Comparison of ENCODE assay signal across 19 mouse cellular contexts in genomic region chr11:35841738-35842325, GRCm38 (mm10). TPM values are rescaled to one million over a fixed set of nuclear protein-coding genes. Genes with fewer than 3 reads are reported as not detected.
DNase-seq lines count a peak whose midpoint lies in the region; ATAC-seq and TF ChIP-seq lines count a peak whose summit lies in the region.
"Had no signal": no experiment of that assay in that cellular context is flagged by ENCODE, and none has a peak within 500 bp of the region (broad histone marks: within the 10 kb centered on the region; RNA-seq: fewer than 3 reads in every experiment).

No protein-coding gene starts in this region.

- DNase-seq in thymus, postnatal 14 days, result peak; percentile 18
- DNase-seq in thymus, postnatal 0 days (ENCODE audit: low spot score), result no peak
- peak; percentile 4 to 53 for DNase-seq in natural killer cell, adult 2 months (ENCODE audit: low spot score in 2 of 2)
- no peak for DNase-seq in retina, embryonic 14.5 days (ENCODE audit: low spot score)
- no peak for DNase-seq in left cerebral cortex, adult 8-10 months (ENCODE audit: low spot score in 2 of 2)
- DNase-seq in embryo, embryonic 11 days, result no peak
- DNase-seq: adrenal gland, postnatal 25 days; cerebellum, postnatal 25 days; heart, adult 11 months; heart, postnatal 14 days; right cerebral cortex, postnatal 14 days had no signal

- no peaks in the 10 kb centered on the region for H3K27me3 ChIP-seq in ES-Bruce4 (ENCODE audit: control insufficient read depth, insufficient read depth, low read length, poor library complexity, severe bottlenecking)
- H3K27me3 ChIP-seq: embryonic facial prominence, embryonic 15.5 days; limb, embryonic 15.5 days; lung, embryonic 15.5 days; Patski had no signal

- H3K9ac ChIP-seq in ES-Bruce4 (ENCODE audit: low read depth, poor library complexity, severe bottlenecking), result no peak overlapping the region
- H3K9ac ChIP-seq: embryonic facial prominence, embryonic 15.5 days; limb, embryonic 15.5 days; lung, embryonic 15.5 days had no signal

- no peaks in the 10 kb centered on the region for H3K9me3 ChIP-seq in ES-Bruce4 (replicated peaks; ENCODE audit: control insufficient read depth, insufficient read depth, low read length, poor library complexity, severe bottlenecking)
- H3K9me3 ChIP-seq: embryonic facial prominence, embryonic 15.5 days; limb, embryonic 15.5 days; lung, embryonic 15.5 days had no signal

- H3K4me3 ChIP-seq in ES-Bruce4 (ENCODE audit: low read depth, low read length), result no peak overlapping the region
- H3K4me3 ChIP-seq: embryonic facial prominence, embryonic 15.5 days; limb, embryonic 15.5 days; lung, embryonic 15.5 days had no signal

- no peak for TF ChIP-seq CTCF in ES-Bruce4 (IDR thresholded peaks at IDR 0.05; ENCODE audit: low read depth, low read length)

- no peak for TF ChIP-seq POLR2A in ES-Bruce4 (IDR thresholded peaks at IDR 0.05; ENCODE audit: insufficient read depth, low read length)

- peak; percentile 53 for ATAC-seq in activated CD4-positive, CD25-positive, alpha-beta regulatory T cell, adult 4 months
- ATAC-seq: Patski had no signal

- peak overlapping the region; percentile 34 for H3K27ac ChIP-seq in ES-Bruce4 (ENCODE audit: insufficient read depth, low read length)
- H3K27ac ChIP-seq: embryonic facial prominence, embryonic 15.5 days; limb, embryonic 15.5 days; lung, embryonic 15.5 days had no signal

- no peak for TF ChIP-seq EP300 in ES-Bruce4 (IDR thresholded peaks at IDR 0.05; ENCODE audit: insufficient read depth, low read depth, low read length)

- 0 out of 2 replicates have a peak, but pooled peaks cover 4% of the 10 kb centered on the region for H3K36me3 ChIP-seq in ES-Bruce4 (ENCODE audit: control insufficient read depth, insufficient read depth, low read length, poor library complexity, severe bottlenecking)
- H3K36me3 ChIP-seq: embryonic facial prominence, embryonic 15.5 days had no signal

- no peaks in the 10 kb centered on the region for H3K4me1 ChIP-seq in ES-Bruce4 (ENCODE audit: control insufficient read depth, insufficient read depth, low read length)
- H3K4me1 ChIP-seq: lung, embryonic 15.5 days had no signal

RNA-seq across cellular contexts. Expression of gene Rars, which starts 7.5 kb away (rescaled TPM):
- polyA plus RNA-seq in thymus, postnatal 0 days (2015; fragmentation: Nextera tagmentation; extraction: Ambion mirVana), result 71.7 and 82.6 TPM in 2 replicates
- 166 and 177 TPM in 2 replicates for polyA plus RNA-seq in ES-Bruce4 (2011; ENCODE audit: insufficient read depth, insufficient read length, low read depth, missing spikeins)
- 10 to 100 TPM; 69.3 to 75.2 TPM for polyA plus RNA-seq in activated CD4-positive, CD25-positive, alpha-beta regulatory T cell, adult 4 months (2017; shearing (Covaris generic))
- 10 to 100 TPM; 41.5 to 51.4 (median 50.0) TPM for total RNA-seq in left cerebral cortex, adult 8-10 months (2022)

RNA-seq across cellular contexts. Expression of gene Fbll1, which starts 43.1 kb away (rescaled TPM):
- polyA plus RNA-seq in thymus, postnatal 0 days (2015; fragmentation: Nextera tagmentation; extraction: Ambion mirVana), result not detected in 2 replicates
- polyA plus RNA-seq in ES-Bruce4 (2011; ENCODE audit: insufficient read depth, insufficient read length, low read depth, missing spikeins), result not detected in 2 replicates
- polyA plus RNA-seq in activated CD4-positive, CD25-positive, alpha-beta regulatory T cell, adult 4 months (2017; shearing (Covaris generic)), result not detected
- total RNA-seq in left cerebral cortex, adult 8-10 months (2022), result 10 to 100 TPM; 38.5 to 41.3 (median 41.0) TPM
- total RNA-seq: heart, postnatal 14 days had no signal
- polyA plus RNA-seq: kidney, embryonic 16.5 days; Patski; stomach, embryonic 16.5 days had no signal

Comparison
In these comparisons a context has a peak if more than half of its experiments do, and no peak if none do; other contexts are left out.
1. DNase-seq: peak in thymus, postnatal 14 days (single experiment) and natural killer cell, adult 2 months (2 of 2); none in thymus, postnatal 0 days (single experiment), retina, embryonic 14.5 days (single experiment), left cerebral cortex, adult 8-10 months (0 of 2) and embryo, embryonic 11 days (single experiment).